Mouse (Mus musculus): ENCODE measurements around the gene Insrr. TPM values are rescaled to one million over a fixed set of nuclear protein-coding genes. Genes with fewer than 3 reads are reported as not detected.
A peak's percentile ranks its signal among the peaks of the same experiment; 100 is the strongest.

Insrr gene
- total RNA-seq (2021), result under 1 TPM; 0.15 TPM
- long read RNA-seq, result 0 reads

DNA sequence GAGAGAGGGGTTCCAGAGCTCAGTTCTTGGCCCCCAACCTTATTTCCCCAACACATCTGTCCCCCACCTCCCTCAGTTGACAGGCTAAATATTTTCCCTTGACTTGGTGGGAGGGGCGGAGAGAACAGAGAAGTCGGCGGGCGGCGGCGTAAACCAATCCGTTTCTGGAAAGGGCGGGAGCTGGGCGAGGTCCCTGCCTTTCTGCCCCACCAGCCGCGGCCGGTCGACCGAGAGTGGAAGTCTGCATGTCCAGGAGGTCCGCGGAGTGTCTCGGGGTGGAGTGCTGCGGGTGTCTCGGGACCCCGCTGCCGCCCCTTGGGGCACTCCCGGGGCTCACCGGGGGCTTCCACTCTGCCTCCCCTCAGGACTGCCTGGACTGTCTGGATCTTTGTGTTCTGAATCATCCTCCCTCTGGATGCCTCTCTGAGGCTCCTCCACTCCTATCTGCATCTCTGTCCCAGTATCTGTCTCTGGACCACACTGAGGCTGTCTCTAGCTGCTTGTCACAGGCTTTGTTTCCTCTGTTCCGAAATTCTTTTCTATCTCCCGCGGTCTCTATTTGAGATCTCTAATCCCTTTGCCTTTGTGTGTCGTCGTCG is at the start of gene Insrr:
Insrr (plus strand) TSS at position 216 of the 599 bp plus-strand sequence.
- DNase-seq (ENCODE audit: low spot score in 2 of 2), result no peak

DNA sequence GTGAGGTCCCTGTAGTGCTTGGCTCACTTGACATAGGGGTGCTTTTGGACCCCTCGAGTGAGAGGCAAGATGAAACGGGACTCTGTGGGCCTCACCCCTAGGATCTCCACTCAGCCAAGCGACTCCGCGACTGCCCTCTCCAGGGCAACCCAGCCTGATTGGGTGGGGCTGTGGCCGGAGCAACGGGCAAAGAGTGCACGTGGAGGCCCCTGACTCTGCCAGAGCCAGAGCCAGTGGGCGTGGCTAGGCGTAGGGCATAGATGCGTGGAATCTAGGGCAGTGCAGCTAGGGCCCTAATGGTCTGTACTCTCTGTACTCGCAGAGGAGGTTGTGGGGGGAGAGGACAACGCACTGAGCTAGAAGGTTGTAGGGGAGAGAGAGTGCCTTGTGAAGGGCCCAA is 48.3 kb upstream of the Insrr start, which contains the start of gene Lrrc71:
Lrrc71 (minus strand) TSS at position 195 of the 400 bp plus-strand sequence.
- DNase-seq (ENCODE audit: low spot score in 2 of 2), result no peak

DNA sequence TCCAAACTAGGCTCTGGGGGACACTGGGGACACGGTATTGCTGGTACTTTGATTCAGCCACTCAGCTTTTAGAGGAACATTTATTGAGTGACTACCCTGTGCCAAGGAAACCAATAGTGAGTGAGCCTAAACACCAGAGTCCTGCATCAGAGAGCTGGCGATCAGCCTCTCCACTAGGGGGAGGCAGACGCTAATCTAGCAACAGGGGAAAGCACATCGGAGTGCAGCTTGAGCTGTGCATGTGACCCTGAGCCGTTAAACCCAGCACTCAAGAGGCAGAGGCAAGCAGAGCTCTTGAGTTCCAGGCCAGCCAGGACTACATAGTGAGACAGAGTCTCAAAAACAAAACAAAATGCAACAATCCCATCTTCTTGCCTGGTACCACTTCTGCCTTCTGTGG is 47.7 kb upstream of the Insrr start:
- DNase-seq (ENCODE audit: low spot score in 2 of 2), result peak; percentile 42 to 75

DNA sequence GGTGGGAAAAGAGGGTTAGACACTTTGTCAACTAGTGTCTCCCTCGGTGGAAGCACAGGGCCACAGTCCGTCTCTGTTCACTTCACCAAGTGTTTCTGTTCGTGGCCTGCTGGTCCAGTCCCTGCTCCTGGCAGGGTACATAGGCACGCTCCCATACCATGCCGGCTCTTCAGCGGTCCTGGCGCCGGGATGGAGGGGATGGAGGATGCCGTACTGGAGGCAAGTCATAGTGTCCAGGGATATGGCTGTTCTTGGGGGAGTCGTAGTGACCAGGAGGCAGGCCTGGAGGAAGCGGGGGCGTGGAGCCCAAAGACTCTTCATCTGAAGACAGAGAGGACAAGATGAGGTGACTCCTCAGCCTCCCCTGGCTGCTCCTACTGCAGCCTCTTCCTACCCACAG is 46.8 kb upstream of the Insrr start:
- DNase-seq (ENCODE audit: low spot score in 2 of 2), result no peak

DNA sequence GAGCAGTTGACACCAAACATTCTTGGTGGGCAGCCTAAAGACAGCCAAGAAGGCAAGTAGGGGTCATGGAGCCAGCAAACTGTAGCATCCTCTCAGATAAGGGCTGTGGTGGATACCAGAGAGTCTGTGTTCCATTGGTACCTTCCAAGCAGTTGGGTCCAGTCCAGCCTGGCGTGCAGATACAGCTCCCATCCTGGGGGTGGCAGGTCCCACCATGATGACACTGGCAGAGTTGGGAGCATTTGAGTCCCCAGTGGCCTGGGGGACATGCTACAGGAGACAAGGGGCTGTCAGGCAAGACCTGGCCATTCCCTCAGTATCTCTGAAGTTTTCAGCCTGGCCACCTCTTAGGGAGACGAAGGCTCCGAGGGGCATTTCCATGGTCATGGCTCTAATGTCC is 44.2 kb upstream of the Insrr start:
- no peak for DNase-seq (ENCODE audit: low spot score in 2 of 2)

DNA sequence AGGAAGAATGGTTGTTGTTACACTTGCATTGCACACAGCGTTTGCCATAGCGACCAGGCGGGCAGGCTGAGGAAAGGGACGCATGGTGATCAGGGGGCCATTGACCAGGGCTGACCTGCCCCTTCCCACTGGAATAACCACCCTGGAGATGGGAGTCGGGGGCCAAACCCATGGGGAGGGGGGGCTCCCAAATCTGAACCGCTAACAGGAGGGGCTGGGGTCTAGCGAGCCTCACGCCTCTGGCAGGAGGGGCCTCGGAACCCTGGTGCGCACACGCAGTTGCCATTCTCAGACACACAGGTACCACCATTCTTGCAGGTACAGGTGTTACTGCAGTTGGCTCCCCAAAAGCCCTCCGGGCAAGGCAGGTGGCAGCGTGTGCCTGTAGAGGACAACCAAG is 42.9 kb upstream of the Insrr start:
- DNase-seq (ENCODE audit: low spot score in 2 of 2), result no peak

DNA sequence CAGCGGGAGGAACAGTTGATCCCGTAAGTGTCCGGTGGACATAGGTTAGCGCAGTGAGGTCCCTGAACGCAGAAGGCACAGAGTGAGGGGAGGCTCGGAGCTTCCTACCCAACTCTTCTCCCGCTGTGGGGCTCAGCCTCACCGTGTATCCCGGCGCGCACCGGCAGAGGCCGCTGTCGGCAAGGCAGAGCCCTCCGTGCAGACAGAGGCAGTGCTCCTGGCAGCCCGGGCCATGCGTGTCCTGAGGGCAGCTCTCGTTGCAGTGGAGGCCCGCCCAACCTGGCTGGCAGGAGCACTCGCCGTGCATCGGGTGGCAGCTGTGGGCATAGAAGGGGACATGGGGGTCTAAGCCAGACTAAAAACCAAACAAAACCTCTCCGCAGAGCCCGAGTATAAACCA is 40.8 kb upstream of the Insrr start:
- peak; percentile 77 to 90 for DNase-seq (ENCODE audit: low spot score in 2 of 2)

DNA sequence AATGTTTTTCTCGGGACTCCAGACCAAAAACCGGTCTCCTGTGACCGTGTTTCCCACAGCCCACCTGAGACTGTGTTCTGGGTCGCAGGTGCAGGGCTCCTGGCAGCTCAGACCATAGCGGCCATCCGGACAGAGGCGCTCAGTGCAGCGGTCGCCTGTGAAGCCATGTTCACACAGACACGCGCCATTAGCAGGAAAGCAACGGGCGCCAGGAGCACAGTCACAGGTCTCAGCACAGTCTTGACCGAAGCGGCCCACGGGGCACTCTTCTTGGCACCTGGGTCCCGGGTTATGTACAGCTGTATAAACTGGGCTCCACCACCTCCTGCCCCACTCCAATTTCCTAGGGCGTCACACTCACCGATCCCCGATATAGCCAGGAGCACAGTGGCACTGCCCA is 40.3 kb upstream of the Insrr start:
- DNase-seq (ENCODE audit: low spot score in 2 of 2), result no peak

DNA sequence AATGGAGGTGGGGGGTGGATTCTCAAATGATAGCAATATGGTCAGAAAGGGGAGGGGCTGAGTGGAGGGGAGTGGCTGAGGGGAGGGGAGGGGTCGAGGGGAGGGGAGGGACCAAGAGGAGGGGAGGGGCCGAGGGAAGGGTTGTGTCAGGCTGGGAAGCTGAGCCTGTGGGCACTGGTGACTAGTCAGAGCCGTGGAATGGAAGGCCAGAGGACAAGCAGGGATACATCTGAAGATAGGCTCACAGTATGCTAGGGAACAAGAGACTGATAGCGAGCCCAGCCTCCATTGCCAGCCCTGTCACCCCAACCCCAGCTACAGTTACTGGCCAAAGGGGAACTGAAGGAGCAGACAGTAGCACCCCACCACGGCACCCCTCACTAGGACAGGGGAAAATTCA is 38.1 kb upstream of the Insrr start:
- no peak for DNase-seq (ENCODE audit: low spot score in 2 of 2)

DNA sequence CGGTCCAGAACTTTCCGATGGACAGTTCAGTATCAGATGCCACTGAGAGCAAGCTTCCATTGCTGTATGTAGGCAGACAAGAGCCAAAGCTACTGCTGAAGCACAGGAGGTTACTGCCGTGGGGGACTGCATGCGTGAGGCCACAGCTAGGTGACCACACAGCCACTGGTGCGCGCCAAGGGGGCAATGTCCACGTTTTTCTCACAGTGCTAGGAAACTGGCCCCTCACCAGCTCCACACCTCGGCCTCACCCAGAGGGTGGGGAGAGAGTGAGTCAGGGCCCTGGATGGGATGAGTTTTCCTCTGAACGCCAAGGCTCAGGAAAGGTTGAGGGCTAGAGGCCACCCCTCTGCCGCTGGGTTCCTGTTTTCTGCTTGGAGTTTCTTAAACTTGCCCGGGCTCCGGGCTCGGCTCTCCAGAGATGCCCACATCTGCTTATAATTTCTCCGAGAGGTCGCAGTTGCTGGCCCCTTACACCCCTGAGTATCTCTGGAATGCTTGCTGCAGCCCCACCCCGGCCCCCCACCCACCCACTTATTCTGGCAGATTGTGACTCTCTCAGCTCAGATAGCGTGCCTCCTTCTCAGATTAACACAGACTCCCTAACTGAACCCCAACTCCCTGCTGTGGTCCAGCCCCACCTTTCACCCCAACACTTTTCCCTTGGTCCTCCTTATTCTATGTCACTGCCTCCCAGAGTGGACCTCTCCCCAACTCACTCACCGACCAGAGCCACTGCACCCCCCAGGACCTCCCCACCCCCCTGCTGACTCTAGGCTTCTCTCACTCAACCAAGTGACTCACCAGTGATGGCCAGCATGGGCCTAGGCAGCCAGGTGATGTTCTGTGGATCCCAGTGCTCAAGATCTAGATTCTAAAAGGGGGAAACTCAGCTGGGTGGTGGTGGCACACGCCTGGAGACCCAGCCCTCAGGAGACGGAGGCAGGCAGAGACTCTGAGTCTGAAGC is 35.1 kb upstream of the Insrr start:
- no peak for DNase-seq (ENCODE audit: low spot score in 2 of 2)

DNA sequence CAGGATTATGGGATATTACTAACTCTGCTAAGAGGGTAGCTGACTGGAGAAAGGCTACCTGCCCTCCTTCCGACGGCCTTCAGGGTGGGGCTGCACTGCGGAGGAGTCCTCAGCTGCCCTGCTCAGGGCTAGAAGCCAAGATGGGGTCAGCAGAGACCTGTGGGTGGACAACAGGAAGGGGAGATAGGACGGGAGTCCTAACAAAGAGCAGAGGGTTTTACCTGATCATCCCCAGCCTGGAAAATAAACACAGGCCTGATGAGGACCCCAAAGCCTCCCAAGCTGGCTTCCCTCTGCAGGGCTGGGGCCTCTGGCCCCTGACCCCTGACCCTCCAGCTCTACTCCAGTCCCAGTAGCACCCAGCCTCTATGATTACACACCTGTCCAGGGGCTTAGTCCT is 33.5 kb upstream of the Insrr start:
- DNase-seq (ENCODE audit: low spot score in 2 of 2), result no peak

DNA sequence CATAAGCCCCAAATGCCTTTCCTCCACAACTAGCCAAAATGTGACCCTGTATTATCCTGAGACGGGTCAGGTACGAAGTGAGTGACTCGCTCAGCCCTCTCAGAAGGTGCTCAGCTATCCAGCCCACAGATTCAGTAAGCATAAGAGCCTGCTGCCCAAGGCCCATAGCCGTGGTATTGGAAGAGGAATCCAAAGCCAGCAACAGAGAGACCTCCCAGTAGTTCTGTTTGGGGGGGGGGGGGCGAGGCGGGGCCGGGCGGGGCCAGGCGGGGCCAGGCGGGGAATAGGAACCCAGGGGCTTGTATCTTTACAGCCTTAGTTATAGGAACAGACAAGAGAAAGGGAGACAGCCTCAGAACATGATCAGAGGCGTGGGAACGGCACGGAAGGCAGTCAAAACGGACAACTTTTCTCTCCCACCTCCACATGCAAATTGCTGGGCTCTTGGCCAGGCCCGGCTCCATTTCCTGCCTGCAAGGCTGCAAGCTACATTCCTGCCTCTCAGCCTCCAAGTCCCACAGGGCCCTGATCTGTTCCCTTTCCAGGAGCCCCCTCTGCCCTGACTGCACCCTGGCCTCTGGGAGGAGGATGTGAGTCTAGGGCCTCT is 33.0 kb upstream of the Insrr start:
- DNase-seq (ENCODE audit: low spot score in 2 of 2), result peak; percentile 85 to 92

DNA sequence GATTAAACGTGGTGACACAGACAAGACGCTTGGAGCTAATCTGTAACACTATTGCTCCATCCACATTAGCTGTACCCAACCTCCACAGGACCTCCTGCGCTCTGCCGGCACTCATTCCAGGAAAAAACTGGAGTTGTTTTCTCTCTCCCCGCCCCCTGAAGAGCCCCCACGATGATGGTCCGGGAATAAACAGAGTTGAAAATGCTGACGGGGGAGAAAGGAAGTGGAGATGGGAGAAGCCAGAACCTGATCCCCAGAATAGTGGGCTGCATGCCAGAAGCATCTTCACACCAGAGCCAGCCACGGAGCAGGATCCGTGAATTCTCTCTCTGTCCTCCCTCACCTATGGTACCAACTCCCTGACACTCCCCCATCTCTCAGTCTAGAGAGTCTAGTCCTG is 32.2 kb upstream of the Insrr start:
- peak in 1 of 2 experiments; percentile 60 for DNase-seq (ENCODE audit: low spot score in 2 of 2)

DNA sequence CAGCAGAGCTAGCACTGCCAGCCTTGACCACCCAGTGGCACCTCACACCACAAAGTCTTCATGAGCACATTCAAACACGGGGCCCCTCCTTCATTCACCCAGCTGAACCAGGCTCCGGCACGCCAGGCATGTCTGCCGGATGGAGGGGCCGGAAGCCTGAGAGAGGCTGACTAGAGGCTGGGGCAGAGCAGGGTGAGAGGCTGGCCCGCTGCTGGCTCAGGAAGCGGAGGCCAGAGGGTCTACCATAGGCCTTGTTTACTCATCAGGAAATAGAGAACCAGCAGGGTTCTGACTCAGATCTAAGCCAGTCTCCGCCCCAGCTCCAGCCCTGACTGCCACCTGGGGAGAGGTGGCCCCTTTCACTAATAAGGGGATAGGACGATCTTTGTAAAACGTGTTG is 31.7 kb upstream of the Insrr start:
- no peak for DNase-seq (ENCODE audit: low spot score in 2 of 2)

DNA sequence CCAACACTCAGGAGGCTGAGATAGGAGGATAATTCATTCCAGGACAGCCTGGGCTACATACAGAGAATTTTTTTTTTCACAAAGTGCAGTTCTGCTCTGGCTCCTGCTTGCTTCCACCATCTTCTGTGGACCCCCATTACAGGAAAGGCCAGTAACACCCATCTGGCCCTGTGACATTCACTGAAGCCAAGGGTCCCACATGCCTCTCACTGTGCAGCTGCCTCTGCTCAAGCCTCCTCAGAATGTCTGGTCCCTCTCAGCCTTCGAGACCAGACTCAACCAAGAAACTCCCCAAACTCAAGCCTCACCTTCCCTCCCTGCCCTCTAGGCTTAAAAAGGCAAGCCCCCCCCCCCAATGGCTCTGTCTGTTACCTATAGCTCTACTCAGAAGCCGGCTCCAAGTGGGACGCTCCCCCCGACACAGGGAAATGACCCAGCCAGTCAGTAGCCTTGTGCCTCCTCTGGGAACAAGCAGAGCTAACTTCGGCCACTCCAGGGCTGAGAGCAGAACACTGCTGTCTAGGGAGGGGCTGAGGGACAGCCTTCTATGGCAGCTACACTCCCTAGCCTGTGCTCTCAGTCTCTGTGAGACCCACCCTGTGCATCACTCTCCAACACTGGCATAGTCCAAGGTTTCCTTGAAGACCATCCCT is 31.0 kb upstream of the Insrr start:
- DNase-seq (ENCODE audit: low spot score in 2 of 2), result no peak

DNA sequence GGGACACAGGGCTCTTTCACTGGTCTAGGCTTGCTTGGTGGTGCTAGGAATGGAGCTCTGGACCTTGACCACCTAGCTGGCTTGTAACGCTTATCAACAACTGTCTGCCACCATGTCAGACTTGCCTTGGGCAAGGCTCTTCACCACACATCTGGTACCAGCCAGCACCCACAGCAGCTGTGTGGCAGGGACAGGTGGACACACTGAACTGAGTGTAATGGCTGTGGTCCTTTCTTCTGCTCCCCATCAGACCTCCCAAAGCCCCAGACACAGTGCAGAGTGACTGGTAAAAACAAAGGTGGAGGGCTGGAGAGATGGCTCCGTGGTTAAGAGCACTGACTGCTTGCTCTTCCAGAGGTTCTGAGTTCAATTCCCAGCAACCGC is 30.5 kb upstream of the Insrr start:
- DNase-seq (ENCODE audit: low spot score in 2 of 2), result no peak

DNA sequence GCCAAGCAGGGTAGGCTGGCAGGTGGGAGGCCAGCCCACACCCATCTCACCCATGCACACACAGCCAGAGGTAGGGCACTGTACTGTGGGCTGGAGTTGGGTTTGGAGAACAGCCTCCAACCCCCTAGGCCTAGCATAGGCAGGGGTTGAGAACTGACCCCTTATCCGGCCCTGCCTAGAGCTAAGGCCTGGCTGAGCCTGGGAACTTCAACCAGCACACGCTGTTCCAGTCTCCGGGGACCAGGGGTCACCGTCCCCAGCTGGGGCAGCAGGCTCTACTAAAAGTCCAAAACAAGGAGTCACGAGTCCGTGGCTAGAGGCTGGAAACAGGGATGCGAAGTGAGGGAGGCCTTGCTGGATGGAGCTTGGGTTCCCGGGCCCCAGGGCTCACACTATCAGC is 29.0 kb upstream of the Insrr start:
- no peak for DNase-seq (ENCODE audit: low spot score in 2 of 2)

DNA sequence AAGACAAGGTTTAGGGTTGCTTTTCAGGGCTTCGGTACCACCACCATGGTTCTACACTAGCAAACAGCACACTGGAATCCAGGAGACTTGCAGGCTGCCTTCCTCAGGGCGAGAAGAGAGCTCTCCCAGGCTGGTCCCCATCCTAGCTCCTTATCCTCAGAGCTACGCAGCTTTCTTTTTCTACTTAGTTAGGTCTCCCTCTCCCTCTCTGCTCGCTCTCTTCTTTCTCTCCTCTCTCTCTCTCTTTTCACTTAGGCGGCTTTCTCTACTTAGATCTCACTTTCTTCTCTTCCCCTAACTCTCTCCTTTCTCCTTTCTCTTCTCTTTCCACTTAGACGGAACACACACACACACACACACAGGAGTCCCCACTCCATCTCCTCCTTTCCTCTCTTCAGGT is 28.3 kb upstream of the Insrr start:
- no peak for DNase-seq (ENCODE audit: low spot score in 2 of 2)

DNA sequence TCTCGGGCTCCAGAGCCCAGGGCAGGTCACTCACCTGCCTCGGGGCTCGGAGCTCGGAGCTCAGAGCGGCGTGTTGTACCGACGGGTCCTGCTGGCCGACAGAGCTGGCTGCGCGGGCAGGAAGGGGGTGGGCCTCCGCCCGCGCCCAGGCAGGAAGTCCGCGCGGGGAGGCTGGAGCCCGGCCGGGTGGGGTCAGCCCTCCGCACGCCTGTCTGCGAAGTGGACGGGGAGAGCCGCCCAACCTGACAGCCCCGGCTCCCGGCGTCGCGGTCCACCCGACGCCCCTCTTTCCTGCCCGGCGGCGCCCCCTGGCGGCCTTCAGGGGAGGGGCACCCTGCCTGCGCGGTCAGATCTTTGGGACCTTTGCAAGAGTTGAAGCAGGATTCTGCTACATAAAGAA is 27.9 kb upstream of the Insrr start:
- peak in 1 of 2 experiments; percentile 33 for DNase-seq (ENCODE audit: low spot score in 2 of 2)

DNA sequence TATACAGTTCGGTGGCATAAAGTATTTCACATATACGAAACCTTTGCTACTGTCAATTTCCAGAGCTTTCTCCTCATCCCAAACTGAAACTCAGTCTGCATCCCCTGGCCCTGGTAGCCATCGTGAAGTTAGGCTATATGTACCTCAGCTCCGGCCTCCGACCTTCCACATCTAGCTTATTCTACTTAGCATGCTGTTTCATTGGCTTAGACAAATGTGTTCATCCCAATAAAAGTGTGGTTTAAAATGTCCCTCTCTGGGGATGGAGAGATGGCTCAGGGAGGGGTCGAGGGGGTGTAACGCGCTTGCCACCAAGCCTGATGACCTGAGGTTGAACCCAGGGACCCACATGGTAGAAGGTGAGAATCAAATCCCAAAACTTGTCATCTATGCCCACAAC is 27.2 kb upstream of the Insrr start:
- no peak for DNase-seq (ENCODE audit: low spot score in 2 of 2)

DNA sequence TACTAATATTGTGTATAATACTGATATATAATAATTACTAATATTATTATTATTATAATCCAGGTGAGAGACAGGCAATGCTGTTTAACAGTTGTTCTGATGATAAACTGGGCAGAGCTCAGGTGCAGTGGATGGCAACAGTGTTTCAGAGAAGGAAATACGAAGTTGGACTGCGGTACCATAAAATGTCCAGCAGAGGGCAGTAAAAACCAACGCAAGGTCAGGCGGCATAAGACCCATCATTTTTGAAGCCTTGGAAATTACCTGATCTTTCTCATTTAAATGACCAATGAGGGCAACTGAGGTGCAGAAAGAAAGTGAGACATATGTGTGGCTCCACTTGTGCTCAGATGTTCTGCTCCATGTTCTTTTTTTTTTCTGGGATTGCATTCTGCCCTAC is 26.5 kb upstream of the Insrr start:
- peak in 1 of 2 experiments; percentile 65 for DNase-seq (ENCODE audit: low spot score in 2 of 2)

DNA sequence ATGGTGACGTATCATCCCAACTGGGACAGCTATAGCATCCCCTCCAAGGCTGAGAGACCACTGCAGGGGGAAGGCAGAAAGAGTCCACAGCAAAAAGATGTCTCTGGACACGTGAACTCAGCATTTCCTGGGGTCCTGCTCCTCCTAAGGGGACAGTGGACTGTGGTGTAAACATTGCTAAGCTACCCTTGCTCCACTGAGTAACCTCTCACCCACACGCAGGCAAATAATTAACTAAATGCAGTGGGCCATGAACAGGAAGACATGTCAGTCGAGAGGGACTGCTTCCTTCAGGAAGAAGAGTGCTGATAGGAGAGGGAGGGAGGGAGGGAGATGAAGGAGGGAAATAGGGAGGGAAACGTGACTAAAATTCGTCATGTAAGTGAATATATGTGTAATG is 25.7 kb upstream of the Insrr start:
- no peak for DNase-seq (ENCODE audit: low spot score in 2 of 2)
